Mouse (Mus musculus): Measurements from ENCODE around the gene Ntn1. TPM values are rescaled to one million over a fixed set of nuclear protein-coding genes. Genes with fewer than 3 reads are reported as not detected.

The Ntn1 gene
- total RNA-seq (2023), result not detected

GRCm38 (mm10) chr11:68400727-68401219, at the start of gene Ntn1:
TSS of gene Ntn1 (minus strand) at chr11:68400823.

GRCm38 (mm10) chr11:68431699-68432360, 31.2 kb upstream of the Ntn1 start, which contains the start of gene Pik3r5:
TSS of gene Pik3r5 (plus strand) at chr11:68432121.

Other genes starting within 250 kb of the Ntn1 start
- gene Pik3r5, start 31.3 kb upstream of the Ntn1 start, total RNA-seq (2023), result 100 to 1,000 TPM in 1 of 2 experiments, 10 to 100 TPM in 1; 83.0 to 109 TPM
- gene Pik3r6, start 102.2 kb upstream of the Ntn1 start, total RNA-seq (2023), result 10 to 100 TPM; 54.9 to 65.3 TPM
- 1 to 10 TPM; 2.1 to 5.1 TPM for gene Mfsd6l, start 155.4 kb upstream of the Ntn1 start, total RNA-seq (2023)
- gene Ccdc42, start 186.2 kb upstream of the Ntn1 start, total RNA-seq (2023), result not detected